Mouse (Mus musculus) natural killer cell, adult 2 months (primary cell): Measurements from ENCODE around the gene Prkcb.
A peak's percentile ranks its signal among the peaks of the same experiment; 100 is the strongest.

Source experiments
- DNase-seq, 2 experiments: peaks; one replicate each; pipeline ENCODE4 v3.0.0; 2022; ENCODE audit warnings: low spot score in 2 of 2

Gene Prkcb

DNA sequence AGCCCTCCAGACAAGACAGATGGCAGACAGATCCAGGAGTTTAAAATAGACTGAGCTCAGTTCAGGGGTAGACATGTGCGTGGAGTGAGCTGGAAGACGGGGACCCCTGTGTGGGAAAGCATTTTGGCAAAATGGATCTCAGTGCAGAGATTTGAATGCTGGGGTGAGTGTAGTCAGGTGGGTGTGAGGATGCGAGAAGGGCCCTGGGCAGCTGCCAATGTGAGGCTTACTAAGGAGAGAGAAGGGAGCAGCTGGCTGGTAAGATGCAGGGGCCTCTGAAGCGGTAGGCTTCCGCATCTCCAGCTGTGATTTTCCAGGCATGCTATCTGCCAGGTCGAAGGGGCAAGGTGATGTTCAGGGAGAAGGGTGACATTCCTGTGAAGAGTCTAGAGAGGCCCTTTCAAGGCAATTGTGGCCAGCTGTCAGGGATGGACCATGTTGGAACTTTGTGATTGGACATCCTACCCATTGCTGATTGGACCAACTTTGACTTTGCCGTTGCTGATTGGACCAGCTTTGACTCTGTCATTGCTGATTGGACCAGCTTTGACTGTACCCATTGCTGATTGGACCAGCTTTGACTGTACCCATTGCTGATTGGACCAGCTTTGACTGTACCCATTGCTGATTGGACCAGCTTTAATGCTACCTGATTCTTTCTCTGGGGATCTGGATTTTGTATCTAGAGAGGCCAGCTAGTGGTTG is 78.9 kb downstream of the Prkcb start:
- DNase-seq = no peak

DNA sequence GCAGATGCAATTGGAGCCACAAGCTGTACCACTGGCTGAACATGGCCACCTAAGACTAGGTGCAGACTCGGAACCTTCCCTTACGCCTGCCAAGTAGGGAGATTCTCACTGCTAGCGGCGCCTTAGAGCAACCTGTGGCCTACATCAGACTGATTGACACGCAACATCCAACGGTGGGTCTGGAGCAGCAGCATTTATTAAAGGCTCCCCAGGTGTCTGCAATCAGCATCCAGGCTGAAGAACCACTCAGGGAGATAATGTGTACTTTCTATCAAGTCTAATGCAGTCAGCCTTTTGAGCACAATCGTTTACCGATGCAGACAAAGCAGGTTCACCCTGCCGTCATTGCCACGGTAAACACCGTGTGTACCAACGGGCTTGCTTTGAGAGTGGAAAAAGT is 81.9 kb downstream of the Prkcb start:
- no peak for DNase-seq

DNA sequence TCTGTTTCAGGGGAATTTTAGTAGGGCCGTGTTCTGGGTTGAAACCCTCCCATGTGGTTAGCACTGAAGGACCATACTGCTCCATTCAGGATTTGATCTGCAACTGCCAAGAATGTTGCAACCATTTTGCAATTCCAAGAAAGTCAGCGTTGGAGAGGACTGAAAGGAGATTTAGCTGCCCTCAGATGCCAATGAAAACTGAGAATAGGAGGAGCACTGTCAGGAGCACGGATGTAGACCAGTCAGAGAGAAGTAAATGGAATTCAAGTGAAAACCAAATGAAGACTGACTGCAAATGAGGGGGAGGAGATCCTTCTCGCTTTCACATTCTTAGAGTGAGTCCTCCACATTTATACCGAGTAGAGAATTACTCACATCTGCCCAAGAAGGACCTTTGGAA is 83.4 kb downstream of the Prkcb start:
- DNase-seq = no peak

DNA sequence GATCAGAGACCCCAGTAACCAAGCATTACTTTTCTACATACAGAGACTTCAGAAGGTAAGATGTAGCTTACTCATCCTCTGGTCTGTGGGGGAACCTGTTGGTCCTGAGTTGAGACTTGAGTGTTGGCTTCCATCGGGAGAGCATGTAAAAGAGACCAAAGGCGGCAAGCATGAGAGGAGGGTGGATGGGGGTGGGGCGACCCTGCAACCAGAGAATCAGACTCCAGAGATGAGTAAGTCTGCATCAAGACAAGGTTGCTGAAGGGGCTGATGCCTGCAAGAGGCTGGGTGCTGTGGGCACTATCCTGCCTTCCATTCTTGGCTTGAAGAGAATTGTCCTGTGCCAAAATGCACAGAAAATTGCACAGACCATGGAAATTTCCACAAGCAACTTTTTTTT is 83.8 kb downstream of the Prkcb start:
- no peak for DNase-seq

DNA sequence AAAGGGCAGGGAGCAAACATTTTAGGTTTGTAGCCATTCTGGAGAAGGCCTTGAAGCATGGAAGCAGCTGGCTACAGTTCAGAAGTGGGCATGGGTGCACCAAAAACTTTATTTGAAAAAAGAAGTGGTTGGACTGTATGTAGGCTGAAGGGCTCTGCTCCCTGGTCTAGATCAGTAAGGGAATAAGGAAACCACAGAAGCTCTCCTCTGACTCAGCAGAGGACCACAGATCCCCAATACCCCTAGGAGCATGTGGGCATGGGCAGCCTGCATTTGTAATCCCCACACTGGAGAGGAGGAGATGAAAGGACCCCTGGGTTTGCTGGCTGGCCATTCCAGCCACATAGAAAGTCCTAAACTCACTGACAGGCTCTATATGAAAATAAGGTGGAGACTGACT is 88.3 kb downstream of the Prkcb start:
- DNase-seq = no peak

DNA sequence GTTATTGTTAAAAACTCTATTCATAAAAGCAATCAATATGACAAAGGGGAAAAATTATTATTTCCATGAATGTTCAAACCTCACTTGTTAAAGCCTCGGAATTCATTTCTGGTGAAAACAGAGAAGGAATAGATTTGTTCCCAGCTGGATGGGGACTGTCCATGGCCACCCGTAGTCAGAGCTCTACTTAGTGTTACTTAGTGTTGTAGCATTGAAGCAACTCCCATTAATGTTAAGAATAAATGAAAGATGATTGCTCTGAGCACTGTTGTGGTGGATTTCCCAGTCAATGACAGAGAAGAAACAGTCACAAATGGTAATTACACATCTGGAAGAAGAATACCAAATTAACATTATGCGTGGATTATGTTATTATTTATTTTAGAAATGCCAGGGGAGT is 89.4 kb downstream of the Prkcb start:
- no peak for DNase-seq

DNA sequence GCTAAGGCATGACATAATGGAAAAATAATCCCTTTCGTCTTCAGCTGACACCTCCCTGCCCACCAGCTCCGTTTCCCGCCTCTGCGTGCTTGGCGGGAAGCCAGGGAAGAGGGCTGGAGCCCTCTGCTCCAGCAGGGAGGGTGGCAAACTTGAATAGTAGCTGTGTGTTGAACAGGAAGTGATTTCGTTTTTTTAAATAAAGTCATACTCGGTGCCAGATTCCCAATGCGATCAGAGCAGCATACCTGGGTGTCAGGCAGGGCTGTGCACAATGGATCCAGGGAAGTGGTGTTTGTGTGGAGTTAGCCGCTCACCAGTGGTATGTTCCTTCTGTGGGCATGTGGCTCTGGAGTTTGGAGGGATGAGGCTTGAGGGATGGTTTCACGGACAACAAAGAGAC is 89.9 kb downstream of the Prkcb start:
- no peak for DNase-seq

DNA sequence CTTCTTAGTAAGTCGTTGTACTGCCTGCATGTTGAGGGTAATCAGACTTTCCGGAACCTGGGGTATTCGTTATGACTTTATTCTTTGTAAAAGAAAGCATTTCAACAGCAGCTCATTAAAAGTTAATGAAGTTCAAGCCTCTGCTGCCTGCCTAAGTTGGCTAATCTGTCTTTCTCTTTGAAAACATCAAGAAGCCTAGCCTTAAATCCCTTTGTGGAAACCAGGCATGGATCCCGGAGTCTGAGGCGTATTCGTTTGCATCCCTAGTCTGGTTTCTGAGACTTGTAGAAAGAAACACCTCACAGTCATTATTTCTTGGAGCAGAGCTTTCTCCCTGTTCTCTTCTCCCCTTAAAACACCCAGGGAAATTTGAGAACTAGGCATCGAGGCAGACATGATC is 90.7 kb downstream of the Prkcb start:
- DNase-seq = no peak

DNA sequence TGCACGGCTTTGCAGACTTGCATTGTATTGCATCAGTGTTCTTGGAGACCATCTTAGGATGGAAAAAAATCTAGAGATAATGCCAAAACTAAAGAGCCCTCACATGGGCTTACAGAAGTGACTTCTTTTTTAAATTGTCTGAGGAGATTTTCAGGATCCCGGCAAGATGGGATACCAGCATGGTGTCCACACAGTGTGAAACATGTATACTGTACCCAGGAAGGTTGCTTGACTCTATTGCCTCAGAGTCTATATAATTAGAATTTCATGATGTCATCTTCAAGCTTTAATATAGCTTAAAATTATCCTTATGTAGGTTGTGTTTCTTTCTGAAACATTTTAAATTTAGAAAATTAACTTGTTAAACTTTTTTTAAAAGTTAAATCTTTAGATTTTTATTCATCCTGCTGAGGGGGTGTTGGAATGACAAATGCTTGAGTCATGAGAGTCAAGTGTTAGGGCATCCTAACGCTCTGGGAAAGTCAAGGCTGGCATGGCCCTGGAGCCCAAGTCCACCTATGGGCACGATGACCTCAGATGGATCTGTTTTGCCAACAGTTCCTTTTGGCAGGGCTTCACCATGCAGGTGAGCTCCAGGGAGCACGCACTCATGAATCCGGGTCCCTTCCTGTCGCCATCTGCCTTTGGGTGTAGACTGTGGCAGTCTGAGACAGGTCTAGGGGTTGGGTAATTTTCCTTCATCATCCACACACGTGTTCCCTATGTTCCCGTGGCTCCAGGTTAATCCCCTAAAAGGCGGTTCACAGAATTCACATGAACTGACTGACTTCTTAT is 92.0 kb downstream of the Prkcb start:
- DNase-seq = no peak

DNA sequence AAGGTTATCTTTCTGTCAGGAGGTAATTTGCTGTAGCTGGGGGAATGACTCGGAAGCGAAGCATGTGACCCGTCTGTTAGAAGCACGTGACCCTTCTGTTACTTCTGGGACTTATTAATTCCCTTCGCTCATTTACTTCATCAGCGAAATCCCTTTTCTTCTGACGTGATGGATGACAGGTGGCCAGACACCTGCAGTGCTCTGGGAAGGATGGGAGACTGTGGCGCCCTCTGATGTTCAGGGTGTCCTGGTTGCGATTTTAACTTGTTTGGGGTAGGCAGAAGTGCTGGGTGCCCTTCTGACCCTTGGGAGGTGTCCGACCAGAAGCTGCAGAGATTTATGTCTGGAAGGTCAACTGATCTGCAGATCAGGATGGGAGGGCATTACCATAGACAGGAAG is 93.0 kb downstream of the Prkcb start:
- DNase-seq = no peak

DNA sequence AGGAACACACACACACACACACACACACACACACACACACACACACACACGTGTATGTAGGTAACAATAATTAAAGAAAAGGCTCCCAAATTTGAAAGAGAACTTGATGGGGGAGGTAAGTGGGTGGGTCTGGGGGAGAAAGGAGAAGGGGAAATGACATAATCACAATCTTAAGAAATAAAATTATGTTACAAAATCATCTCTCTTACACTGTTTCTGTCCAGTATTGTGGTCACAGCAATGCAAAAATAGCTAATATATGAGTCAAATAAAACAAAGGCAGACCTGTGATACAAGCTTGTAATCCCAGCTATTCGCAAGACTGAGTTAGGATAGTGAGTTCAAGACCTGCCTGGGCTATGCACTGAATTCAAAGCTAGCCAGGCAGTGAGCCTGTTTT is 94.7 kb downstream of the Prkcb start:
- DNase-seq = no peak

DNA sequence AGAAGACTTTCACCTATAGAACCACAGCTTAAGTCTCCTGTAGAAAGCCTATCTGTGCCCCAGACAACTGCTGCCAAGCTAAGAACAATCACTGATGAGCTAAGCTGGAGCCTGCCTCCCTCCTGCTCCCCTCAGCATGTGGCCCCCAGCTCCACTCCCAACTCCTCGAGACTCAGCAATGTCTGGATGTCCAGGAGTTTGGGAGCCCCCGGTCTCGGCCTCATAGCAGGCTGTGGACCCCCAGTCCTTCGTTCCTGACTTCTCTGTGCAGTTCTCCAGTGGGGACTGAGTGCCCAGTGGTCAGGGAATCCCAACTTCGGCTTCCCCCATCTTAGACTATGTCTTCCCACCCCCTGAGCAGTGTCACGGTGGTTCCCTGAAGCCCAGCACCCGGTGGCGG is 96.3 kb downstream of the Prkcb start:
- DNase-seq = no peak

DNA sequence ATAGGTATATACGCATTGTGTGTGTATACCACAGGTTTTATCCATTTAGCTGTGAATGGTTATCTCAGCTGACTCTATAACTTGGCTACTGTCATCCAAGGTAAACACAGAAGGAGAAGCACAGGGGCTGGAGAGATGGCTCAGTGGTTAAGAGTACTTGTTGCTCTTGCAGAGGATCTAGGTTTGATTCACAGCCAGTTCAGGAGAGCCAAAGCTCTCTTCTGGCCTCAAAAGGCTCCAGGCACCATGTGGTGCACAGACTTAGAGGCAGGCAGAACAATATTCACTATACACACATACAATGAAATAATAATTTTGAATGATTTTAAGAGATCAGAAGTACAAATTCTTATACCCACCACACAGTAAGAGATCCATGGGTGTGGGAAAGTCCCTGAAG is 98.0 kb downstream of the Prkcb start:
- DNase-seq = no peak

DNA sequence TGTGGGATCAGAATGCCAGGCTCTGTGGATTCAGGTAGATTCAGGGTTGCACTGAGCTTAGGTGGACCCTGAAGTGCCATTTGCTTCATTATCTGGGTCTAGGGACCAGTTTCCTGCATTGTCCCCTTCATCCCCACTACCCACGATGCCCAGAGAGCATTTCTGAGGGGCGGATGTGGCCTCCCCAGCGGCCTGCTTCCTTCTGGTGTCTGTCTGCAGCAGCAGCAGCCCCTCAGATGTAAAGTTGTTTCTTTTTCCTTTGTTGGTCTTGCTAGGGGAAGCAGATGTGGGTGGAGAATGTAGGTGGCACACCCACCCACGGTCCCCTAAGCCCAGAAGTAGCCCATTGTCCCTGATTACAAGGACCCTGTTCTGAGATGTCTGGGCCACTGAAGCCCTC is 99.3 kb downstream of the Prkcb start:
- DNase-seq = peak in 1 of 2 experiments; percentile 34

DNA sequence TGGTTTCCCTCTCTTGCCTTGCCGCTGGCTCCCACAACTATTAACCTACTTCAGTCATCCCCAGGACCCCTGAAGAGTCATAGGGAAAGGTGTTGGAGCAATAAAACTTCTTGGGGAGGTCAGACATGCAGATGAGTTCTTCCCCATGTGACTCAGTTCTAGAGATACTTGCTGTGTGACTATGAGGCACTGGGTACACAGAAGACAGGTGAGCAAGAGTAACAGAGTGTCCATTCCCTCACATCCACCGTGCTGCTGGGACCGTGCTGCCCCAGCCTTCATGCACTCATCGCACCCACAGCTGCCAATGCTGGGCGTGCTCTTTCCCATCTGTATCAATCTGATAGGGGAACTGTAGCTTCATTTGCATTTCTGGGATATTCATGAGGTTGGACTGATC is 100.3 kb downstream of the Prkcb start:
- DNase-seq = no peak

DNA sequence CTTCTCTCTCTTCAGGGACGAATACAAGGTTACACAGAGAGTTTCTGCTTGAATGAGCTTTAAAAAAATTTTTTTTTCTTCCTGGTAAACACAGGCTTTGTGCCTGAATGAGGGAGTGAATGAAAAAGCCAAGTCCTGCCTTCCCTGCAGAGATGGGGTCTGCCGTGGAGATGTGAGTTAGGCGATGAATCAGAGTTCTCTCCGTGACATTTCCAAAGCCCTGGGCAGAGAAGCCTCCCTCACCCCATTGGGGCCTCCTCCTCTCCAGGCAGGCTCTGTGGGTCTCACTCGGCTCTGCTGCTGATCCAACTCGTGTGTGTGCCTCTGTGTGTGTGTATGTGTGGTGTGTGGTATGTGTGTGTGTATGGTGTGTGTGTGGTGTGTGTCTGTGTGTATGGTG is 101.1 kb downstream of the Prkcb start:
- no peak for DNase-seq

DNA sequence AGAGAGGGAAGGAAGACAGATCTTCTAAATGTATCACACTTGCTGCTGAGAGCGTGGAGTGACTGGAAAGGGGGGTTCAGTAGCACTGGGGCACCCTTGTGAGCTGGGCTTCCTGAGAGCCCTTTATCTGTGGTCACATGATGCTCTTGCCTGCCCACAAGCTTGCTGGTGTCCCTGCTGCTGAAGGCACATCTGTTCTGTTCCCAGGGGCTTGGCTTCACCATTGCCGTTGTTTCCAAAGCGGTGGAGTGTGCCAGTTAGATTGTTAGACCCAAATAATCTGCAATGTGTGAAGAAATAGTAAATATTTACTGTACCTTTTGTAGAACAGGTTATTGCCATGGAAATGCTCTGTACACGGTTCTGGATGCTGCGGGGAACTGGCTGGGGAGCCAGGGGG is 101.6 kb downstream of the Prkcb start:
- peak; percentile 45 to 57 for DNase-seq

DNA sequence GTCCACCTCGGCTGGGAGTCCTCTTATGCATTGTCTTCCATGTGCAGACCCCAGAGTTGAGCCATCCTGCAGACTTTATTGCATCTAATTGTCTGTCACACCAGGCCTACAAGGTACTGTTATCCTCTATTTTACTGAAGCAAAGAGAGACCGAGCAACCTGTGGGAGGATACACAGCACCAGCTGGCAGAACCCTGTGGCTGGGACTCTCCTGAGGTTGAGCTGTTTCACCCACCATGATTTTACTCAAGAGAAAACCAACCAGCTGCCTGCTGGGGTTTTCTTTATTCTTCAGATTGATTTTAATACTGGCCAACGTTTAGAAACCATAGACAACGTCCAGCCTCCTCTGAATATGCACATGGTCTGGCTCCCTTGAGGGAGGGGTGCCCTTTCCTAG is 102.1 kb downstream of the Prkcb start:
- DNase-seq = no peak

DNA sequence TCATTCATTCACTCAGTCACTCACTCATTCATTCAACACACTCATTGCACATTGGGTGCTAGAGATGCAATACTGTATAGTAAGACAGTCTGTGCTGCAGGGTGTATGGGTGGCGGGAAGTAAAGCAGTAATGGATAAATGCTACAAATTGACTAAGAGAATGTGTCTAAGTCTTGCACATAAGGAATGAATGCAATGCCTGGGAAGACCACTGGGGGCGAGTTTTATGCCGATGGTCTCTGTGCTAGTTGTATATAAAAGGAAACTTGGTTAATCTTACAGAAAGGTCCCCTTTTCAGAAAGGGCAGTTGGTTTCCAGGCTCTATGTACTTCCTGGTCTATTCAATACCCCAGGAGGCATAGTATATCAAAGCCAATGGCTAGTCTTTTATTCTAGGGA is 102.8 kb downstream of the Prkcb start:
- DNase-seq = peak in 1 of 2 experiments; percentile 34

DNA sequence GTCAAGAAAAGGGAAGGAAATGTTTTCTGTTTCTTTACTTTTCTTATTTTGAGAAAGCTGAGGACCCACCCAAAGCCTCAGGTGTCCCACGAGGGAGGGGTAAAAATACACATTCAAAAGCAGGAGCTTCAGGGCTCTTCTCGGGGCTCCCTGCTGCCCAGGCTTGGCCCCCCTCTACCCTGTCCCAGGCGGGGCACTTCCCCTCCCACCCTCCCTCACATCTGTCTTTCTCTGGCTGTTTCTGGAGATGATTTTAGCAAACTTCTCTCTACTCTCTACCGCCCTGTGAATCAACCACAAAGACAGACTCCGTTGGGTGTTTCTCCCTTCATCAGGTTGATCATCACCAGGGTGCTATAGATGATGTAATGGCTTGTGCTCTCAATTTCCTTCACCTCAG is 105.4 kb downstream of the Prkcb start:
- peak in 1 of 2 experiments; percentile 36 for DNase-seq

DNA sequence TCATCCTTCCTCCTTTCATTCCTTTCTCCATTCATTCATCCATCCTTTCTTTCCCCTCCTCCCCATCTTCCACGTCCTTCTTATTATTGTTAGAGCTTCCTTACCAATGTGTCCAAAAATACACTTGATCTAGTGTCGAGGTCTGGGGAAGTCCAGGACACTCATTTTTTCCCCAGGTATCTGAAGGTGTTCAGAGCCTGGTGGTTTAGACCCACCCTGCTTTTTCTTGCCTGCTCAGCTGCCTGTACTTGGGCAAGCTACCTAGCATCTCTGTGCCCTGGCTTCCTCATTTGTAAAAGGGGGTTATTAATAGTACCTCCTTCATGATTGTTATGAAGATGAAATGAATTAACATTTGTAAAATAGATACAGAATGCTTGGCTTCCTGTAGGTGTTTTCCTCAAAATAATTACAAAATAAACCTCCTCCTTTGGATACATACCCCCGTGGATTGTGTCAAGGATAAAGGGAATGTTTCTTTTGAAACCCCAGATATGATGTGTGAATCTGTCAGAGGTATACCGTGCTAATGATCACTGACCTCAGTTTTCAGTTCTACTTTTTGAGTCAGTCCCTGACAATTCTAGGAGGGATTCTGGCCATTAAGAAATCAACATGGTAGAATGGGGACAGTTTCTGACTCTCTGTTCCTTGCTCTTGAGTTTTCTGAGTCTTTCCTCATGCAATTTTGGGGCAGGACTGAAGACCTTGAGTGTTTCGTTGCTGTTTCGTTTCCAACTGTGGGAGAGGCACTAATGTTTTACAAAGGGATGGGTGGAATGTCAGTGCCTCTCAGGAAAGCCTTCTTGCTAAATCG is 106.8 kb downstream of the Prkcb start:
- no peak for DNase-seq

DNA sequence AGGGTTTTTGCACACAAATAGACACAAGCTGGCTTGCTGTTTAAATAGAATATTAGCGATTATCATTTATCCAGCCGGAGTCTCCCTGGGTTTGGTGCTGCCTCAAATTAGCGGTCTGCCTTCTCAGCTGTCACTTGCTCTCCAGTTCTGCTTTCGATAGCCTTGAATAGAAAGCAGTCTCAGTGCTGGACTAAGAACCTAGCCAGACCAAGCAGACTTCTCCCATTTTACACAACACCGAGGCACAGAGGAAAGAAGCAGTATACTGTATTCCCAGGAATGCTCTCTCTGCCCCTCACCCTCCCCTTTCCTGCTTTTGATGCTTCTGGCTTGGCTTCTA is 107.4 kb downstream of the Prkcb start:
- no peak for DNase-seq

DNA sequence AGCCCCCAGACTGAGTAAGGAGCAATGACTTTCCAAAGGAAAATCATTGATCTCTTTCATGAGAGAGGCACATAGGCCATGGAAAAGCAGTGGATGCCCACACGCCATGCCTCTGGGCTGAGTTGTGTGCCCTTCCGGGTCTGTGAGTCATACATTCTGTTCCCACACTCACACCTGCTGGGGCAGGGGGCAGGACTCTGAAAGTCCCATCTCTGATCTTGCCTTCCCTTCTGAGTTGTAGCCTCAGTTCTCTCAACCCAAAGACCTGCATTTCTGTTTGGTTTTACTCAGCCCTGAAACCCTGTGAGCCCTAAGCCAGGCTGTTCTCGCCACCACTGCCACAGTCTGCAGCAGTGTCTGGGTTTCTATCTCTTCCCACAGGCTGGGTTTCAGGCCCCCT is 109.1 kb downstream of the Prkcb start:
- no peak for DNase-seq
